Mouse (Mus musculus): ENCODE data around the gene Baz2b.

The Baz2b gene

DNA sequence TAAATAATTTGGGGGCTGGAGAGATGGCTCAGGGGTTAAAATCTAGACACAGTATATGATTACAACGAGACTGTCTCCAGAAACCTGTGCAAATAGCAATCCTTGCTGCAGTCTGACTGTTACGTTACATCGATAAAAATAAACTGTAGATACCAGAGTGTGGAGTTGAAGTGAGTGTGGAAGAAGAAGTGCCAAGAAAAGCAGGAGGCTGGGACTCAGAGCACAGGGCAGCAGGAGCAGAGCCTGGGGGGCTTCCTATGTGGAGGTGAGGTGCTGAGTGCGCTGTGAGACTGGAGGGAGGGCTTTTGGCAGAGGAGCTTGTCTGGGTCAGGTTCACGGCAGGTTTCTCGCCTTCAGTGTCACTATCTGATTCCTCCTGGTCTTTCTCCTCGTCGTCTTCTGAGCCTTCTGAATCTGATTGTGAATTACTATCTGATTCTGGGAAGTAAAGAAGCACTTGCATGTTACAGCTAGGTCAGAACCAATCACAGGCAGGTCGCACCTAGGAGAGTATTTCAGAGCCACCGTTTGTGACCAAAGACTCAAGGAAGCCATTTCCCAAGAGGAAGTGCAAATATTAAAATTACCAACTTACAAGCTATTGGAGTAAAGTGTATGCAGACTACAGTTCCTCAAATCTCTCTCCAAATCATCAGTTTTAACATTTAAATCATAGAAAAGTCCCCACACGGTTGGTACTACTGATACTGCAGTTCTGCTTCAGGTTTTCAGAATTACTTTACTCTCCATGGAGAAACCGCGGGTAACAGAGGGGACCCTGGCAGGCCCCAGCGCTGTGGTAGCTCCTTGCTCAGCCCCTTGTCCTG is 249.8 kb downstream of the Baz2b start:
- no peak for DNase-seq (ENCODE audit: low read depth, low spot score)

DNA sequence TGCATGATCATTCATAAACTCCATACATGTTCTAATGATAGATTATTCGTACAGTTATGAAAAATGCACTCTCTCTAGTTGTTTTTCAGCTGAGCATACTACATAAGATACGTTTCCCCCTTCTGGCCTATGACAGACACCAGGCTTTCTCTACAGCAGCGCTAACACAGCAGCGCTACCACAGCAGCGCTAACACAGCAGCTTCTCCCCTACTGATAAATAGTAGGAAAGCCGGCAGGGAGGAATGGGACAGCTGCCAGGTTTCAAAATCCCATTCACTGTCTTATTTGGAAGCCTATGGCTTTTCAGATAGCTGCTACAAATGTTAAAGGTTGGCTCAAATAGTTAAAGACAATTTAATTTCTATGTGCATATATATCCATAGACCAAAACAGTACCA is 251.1 kb downstream of the Baz2b start:
- no peak for DNase-seq (ENCODE audit: low read depth, low spot score)

DNA sequence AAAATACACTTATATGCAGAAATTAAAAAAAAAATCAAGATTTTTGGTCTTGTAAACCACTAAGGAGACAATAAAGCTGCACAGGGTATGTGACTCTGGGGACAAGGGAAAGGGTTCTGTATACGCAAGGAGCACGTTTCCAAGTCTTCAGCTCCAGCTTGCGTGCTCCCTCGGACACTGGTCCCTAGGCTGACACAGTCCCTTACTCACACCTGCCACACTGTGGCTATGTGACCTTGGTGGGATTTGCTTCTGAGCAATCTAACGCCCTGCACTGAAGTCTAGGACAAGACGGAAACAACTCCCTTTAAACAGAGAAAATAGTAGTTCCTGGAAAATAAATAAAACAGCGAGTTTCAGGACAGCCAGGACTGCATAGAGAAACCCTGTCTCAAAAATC is 253.7 kb downstream of the Baz2b start:
- DNase-seq (ENCODE audit: low read depth, low spot score), result no peak

DNA sequence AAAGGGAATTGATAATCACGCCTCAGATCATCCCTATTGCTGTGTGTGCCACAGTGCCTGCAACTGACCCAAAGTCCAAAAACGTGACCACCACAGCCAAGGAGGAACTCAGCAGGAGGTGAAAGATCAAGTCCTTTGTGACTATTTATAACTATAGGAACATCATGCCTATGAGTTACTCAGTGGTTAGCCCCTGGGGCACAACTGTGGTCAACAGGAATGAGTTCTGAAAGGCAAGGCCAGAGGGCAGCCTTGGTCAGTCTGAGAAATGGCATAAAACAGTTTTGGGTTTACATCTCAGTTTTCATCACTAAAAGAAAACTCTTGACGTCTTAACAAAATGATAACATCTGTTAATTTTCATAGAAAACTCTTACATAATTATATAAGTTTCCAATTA is 254.8 kb downstream of the Baz2b start:
- no peak for DNase-seq (ENCODE audit: low read depth, low spot score)

DNA sequence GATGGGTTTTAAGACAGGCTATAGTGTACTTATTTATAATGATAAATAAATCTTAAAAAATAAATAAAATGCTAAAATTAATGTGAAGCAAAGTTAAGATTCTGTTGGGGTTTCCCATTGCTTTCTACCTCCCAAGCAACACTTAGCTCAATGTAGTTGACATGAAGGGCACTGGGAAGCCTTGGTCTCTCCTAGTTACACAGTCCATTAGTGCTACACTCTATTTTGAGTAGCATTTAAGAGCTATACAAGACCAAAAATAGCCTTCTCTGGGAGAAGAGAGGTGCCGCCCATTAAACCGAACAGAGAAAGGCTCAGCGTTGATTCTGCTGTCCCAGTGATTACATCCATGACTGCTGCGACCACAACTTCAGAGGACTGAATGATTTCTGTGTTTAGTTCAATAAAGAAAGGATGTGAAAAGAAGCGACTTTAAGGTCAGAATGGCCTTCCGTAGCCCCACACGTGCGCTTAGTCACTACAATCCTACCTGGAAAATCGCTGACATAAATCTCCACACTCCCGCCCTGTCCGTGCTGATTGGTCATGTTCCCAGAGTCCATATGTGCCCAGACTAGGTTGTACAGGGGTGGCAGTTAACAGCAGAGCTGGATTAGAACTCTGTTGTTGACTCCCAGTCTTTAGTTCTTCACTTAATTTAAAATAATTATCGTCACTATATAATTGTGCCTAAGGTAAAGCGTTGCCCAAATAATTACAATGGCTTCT is 257.2 kb downstream of the Baz2b start:
- no peak for DNase-seq (ENCODE audit: low read depth, low spot score)

DNA sequence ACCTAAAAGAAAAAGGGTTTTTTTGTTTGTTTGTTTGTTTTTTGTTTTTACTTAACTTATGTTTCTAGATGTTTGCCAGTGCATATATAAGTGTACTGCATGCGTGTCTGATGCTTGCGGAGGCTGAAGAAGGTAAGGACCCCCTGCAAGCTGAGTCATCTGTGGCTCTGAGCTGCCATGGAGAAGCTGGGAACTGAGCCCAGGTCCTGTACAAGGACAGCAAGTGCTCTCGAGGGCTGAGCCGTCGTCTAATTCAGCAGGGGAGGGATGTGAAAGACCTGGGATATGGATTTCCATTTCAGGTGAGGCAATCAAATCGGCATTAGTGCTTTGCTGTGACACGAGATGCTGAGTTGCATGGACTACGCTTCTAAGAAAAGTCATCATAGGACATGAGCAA is 257.9 kb downstream of the Baz2b start:
- DNase-seq (ENCODE audit: low read depth, low spot score), result no peak

DNA sequence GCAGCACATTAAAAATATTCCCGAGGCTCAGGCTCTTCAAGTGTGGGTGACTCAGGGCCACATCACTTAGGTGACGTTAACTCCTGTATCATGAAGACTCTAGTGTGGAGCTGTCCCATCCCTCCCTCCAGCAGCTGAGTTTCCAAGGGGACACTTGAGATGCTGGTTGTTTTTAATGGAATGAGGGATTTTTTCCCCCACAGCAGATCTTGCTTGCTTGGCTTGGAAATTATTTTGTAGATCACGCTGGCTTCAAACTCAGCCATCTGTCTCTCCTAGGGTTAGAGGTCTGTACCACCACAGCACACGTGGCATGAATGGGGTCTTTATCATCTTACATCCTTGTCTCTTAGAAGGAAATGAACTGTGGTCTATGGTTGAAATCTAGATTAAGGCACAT is 258.5 kb downstream of the Baz2b start:
- DNase-seq (ENCODE audit: low read depth, low spot score), result no peak

DNA sequence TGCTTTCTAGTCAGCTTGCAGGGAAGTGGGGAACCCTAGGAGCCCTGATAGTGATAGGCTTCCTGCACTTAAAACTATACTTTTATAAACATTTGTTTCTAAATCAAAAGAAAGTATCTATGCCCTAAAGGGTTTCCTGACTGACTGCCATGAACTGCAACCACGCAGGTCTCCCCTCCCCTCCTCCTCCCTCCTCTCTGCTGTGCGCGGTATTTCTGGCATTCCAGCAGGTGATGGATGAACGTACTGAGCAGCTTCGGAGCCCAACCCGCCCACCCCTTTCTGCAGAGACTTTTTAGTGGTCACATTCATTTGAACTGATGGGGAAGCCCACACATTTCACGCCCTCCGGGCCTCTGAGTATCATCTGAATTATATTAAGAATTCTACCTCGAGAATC is 273.3 kb downstream of the Baz2b start:
- DNase-seq (ENCODE audit: low read depth, low spot score), result no peak

DNA sequence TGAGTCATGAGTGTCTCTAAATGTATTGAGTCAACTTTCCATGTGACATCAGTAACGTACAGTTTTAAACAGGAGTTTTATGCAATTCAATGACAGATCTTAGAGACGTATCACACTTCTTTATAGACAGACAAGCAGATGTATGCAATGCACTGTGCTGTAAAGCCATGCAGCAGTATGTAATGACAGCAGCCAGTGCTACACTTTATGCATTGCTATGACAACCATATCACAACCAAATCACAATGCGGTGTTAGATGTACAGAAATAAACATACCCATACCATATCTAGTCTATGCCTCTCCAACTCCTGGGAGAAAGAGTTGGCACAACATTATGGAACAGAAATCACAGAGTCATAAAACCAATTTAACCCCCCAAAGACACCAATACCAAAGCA is 276.5 kb downstream of the Baz2b start:
- no peak for DNase-seq (ENCODE audit: low read depth, low spot score)

DNA sequence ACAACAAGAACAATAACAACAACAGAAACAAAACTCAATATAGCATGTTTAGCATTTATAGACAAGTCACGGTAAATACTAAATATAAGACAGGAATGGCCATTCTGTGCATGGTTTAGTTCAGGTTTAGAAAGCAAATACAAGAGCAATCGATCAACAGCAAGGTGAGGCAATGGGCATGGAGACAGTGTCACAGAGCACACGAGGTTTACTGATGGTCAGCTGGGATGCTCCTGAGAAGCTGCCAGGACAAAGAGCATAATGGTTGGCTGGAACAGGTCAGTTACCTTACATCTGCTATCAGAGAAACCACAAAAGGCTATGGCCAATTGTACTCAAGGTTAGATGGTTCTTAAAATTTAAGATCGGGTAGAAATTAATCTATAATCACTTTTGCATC is 277.4 kb downstream of the Baz2b start:
- DNase-seq (ENCODE audit: low read depth, low spot score), result no peak

DNA sequence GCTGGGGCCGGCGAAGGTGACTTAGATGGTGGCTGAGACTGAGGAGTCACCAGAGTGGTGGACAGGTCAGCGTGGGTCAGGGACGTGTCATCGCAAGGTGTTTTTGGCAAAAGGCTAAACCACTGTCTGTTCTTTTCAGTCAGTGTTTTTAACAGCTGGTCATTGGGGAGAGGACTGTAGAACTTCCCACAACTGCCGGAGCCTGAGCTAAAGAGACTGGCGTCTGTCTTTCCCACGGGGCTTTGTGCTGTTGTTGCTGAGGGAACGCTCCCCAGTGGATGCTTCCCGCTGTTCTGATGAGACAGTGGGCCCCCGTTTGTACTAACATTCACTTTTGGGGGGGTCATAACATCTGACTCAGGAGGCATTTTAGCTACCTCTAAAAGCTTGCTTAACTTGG is 296.0 kb downstream of the Baz2b start:
- no peak for DNase-seq (ENCODE audit: low read depth, low spot score)

DNA sequence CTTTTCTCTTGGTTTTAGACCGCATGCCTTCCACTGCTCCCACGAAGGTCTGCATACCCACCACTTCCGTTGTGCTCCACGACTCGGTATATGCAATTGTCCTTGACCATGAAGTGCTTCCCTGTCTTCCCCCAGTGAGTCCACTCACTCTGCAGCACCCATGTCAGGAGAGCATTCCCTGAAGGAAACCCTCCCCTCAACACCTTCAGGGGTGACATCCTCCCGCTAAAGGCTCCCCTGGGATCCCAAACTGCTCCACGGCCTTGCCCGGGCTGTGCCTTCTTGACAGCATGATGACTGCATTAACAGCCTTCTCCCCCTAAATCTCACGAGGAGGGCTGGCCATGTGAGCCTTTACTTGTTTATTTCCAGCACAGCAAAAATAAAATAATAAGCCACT is 301.6 kb downstream of the Baz2b start:
- DNase-seq (ENCODE audit: low read depth, low spot score), result no peak

DNA sequence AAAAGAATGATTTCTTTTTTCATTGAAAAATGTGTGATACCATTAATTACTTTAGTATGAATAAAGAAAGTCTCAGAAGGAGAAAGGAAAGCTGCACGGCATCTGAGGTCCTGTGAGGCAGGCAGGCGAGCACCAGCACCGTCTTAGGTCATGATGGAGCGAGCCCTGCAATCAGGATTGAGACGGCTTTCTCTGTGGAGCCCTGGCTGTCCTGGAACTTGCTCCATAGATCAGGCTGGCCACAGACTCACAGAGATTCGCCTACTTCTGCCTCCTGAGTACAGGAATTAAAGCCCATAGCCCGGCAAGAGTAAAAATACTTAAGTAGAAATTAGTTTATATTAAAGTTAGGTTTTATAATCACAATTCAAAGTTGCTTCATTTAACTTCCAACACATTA is 305.6 kb downstream of the Baz2b start:
- no peak for DNase-seq (ENCODE audit: low read depth, low spot score)

DNA sequence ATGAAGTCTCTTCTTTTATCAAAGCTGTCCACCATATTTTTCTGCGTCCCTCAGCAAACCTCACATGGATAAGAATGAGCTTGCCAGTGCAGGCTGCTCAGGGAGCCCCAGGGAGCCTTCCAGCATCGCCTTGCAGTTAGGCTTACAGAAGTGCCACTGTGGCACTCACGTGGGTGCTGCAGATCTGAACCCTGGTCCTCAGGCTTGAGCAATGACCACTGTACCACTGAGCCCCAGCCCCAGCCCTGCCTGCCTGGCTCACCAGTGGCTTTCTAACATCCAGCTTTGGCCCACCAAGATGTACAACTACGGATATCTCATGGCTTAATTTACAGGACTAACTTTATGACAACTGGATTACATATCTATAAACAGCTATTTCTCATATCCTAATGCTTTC is 311.0 kb downstream of the Baz2b start:
- DNase-seq (ENCODE audit: low read depth, low spot score), result no peak

DNA sequence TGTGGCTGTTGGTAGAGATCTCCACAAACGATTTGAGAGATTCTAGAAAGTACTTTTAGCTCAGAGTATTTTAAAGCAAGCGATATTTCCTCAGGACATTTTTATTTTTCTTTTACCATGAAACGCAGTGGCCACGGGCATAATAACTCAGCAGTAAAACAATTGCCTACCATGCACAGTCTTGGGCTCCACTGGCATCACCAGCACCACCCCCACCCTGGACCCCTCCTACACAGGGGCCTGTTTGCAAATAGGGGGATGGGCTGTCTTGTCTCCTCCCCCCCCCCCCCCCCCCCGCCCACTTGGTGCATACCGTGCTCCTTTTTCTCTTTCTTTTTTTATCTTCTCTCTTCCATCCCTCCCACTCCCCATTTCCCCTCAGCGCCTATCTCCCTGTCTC is 311.5 kb downstream of the Baz2b start:
- no peak for DNase-seq (ENCODE audit: low read depth, low spot score)

DNA sequence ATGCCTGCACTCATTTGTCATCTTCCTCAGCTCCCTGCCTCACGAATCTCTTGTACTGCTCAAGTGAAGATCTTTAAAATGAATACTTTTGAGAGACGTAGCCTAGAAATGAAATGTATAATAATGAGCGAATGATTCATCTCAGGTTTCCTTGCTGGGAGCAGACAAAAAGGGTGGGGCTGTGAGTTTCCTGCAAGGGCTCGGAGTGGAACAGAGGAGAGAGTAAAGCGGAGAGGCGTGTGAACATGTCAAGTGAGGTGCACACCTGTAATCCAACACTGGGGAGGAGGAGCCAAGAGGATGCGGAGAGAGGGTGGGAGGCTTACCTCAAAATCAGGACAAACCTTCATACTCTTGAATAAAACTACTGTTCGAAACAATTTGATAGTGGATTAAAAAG is 312.8 kb downstream of the Baz2b start:
- no peak for DNase-seq (ENCODE audit: low read depth, low spot score)

DNA sequence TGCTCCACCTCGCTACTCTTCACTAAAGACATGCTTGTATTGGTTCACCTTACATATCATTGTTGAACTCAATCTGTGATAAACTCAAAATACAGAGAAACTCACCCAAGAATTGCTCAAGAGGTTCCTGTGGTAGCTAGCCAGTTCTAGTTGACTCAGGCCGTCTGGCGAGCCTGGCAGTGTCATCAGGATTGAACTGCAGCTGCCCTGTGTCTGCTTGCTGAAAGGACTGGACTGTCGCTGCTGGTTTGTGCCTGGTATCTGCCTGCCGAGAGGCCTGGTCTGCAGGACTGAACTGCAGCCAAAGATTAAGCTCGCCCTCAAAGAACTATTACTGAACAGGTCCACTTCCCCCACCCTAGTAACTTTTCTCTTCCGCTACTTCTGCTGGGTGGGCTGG is 313.2 kb downstream of the Baz2b start:
- DNase-seq (ENCODE audit: low read depth, low spot score), result no peak

DNA sequence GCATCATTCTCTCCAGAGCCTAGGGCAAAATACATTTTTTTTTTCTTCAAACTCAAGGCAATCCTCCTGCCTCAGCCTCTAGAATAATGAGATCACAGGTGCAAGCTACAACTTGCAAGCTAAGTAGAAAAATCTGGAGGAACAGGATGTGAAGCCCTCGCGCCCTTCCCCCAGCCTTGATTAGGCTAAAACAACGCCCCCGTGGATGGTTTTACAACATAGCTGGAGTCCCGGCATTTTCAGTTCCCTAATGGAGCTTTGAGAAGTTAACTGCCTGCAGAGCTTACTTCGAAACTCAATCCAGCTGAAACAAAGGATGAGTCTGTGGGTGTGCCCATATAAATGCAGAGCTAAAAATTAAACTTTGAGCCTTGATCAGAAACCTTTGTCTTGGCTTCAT is 319.9 kb downstream of the Baz2b start:
- DNase-seq (ENCODE audit: low read depth, low spot score), result no peak

DNA sequence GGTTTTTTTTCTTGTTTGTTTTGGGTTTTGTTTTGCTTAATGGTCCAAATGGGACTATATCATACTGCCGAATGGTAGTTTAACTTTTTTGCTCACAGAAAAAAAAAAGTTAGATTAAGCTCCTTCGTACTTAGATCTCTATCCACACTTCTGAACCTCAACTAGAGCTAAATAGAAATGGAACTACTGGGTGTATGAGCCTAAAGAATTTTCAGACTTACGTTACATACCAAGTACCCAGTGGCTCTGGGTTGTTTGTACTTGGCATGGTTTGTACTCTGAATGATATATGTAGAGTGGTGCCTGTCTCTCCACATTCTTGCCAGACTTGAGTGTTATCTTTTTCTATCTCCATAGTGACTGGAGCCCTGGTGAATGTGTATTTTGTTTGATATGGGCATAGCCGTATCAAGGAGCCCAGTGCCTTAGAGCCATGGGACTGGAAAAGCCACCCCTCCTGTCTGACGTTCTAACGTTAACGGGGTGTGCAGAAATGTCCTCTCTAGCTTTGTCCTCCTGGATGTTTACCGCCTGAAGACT is 326.8 kb downstream of the Baz2b start:
- DNase-seq (ENCODE audit: low read depth, low spot score), result no peak

DNA sequence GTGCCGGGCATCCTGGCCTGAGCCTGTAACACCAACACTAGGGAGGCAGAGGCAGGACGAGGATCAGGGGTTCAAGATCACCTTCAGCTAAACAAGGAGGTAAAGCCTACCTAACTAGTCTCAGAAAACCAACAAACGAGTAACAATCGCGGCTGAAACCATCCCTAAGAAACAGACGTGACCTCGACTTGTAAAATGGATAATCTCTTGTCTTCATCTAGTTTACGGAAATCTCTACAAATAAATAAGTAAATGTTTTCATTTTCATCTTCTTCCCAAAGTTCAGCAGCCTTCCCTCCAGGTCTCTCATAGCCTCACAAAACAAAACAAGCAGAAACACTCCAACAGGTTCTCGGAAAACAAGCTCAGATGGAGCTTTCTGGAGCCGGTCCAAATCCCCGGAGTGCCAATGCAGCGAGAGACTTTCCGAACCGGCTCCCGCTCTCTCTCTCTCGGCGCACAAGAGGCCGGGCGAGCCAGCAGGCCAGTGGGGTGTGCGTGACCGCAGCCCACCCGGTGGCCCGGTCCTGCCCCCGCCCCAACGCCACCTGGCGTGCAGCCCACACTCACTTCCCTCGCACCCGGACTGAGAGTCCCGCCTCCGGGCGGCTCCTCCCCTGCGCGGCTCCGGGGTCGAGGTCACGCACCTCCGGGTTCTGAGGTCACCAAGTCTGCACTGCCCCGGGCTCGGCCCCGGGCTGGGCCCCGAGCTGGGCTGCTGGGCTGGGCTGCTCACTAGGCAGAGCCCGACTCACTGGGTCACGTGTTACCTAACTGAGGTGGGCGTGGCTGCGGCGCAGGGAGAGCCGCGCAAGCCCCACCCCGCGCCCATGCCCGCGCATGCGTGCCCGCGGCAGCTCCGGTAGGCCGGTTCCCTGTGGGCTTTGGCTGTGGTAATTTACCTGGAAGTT is 327.6 kb downstream of the Baz2b start, which contains the start of gene Wdsub1:
TSS of gene Wdsub1 (minus strand) at position 761 of the 911 bp plus-strand sequence.
- peak; percentile 97 for DNase-seq (ENCODE audit: low read depth, low spot score)

DNA sequence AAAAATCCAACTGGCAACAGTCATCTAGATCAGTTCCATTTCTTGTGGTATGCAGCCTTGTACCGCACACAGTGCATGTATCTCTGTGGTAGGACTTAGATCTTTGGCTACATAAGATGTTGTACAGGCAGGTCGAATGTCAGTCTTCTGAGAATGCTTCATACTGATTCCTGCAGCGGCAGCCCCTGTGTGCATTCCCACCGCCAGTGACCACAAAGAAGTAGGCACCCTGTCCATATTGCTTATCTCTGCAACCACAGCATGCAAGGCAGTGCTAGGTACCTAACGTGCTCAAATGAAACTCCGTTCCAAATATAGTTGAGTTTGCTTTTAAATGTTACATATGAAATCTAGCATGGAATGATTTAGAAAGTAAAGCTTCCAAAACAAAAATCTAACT is 328.2 kb downstream of the Baz2b start:
- DNase-seq (ENCODE audit: low read depth, low spot score), result peak; percentile 16

DNA sequence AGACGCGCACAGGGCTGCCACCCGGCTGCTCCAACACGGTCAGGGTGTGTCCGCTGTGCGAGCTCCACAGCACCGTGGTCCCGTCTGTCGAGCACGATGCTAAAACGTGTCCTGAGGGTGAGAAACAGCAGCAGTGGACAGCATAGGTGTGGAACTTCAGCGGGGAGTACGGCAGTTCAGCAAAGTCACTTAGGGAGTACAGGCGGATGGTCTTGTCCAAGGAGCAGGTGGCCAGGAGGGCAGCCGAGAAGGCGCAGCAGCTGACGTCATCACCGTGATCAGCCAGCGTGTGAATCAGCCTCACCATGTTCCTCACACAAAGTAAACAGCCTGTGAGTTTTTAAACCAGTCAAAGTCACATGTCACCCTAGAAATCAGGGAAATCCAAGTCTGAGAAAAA is 331.4 kb downstream of the Baz2b start:
- DNase-seq (ENCODE audit: low read depth, low spot score), result no peak

All from CD4-positive, CD25-positive, alpha-beta regulatory T cell, adult 2 months (primary cell).